Mouse (Mus musculus) G1E (cell line): ENCODE data around the gene Iars.

Source experiments
- CTCF ChIP-seq: IDR thresholded peaks from 2 replicates; pipeline ENCODE4 v1.5.1; 2012; ENCODE audit warnings: low read depth, low read length, inconsistent platforms, mixed read lengths
- GATA1 ChIP-seq: IDR thresholded peaks from 2 replicates; pipeline ENCODE4 v1.6.1; 2012; ENCODE audit warnings: borderline replicate concordance, low read length, inconsistent platforms, mixed read lengths
- GATA2 ChIP-seq: IDR thresholded peaks from 2 replicates; pipeline ENCODE4 v1.6.1; 2012; ENCODE audit warnings: low read depth, low read length, inconsistent platforms, borderline replicate concordance
- POLR2AphosphoS5 ChIP-seq: IDR thresholded peaks from 2 replicates; pipeline ENCODE4 v1.6.1; 2012; ENCODE audit warnings: low read depth, low read length, inconsistent platforms; ENCODE audit not compliant: insufficient replicate concordance
- TAL1 ChIP-seq: conservative IDR thresholded peaks from 2 replicates; pipeline ENCODE4 v1.6.1; 2012; ENCODE audit warnings: low read depth, low read length, inconsistent platforms, mixed read lengths

GRCm38 (mm10) chr13:49762208-49762607, 80.3 kb downstream of the Iars start:
- TF ChIP-seq CTCF (no peak), TAL1 (no peak), GATA1 (no peak), GATA2 (no peak), POLR2AphosphoS5 (no peak)
